Mouse (Mus musculus) cerebellum, adult 9-11 months (tissue): ENCODE data around the gene Dclre1b.
A peak's percentile ranks its signal among the peaks of the same experiment; 100 is the strongest.

Experiments used
- DNase-seq: peaks from one replicate; pipeline ENCODE4 v3.0.0; 2022

Gene Dclre1b

DNA sequence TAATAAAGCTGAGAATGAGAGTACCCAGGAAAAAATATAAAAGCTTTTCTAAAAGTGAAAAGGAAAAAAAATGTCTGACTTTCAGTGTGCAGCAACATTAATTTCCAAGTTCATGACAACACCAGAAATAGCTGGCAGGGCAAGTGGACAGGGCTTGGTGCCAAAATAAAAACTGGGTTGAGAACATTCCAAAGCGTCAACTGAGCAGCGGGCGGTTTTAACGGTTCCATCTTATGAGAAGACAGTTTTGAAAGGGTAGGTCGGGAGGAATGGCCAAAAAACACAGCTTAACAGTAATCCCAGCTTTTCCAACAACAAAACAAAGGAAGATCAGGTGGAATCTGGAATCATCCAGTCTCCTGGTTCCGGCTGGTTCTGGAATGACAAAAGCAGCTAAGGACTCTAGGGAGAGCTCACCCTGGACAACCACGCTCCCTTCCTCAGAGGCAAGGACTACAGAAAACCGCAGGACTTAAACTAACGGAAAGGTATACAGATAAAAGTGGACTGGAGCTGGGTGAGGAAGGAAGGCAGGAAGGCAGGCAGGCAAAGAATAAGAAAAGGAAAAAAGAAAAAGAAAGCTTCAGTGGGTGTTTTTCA, 37.6 kb downstream of the Dclre1b start:
- peak; percentile 88 for DNase-seq

DNA sequence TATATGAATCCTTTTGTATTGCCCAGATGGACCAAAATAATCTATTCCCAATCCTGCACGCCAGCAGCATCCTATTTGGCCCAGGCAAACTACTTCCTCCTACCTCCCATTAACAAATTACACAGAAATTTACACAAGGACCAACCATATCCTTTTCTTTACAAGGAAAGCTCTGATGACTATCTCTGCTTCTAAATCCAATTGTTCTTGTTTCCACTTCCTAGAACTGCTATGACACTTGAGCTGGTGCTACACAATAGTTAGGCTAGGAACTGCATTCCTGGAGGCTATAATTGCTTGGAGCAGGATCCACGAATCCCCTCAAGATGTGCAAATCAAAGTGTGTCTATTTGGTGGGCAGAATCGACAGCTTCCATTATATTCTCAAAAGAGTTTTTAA, 42.5 kb downstream of the Dclre1b start:
- no peak for DNase-seq

DNA sequence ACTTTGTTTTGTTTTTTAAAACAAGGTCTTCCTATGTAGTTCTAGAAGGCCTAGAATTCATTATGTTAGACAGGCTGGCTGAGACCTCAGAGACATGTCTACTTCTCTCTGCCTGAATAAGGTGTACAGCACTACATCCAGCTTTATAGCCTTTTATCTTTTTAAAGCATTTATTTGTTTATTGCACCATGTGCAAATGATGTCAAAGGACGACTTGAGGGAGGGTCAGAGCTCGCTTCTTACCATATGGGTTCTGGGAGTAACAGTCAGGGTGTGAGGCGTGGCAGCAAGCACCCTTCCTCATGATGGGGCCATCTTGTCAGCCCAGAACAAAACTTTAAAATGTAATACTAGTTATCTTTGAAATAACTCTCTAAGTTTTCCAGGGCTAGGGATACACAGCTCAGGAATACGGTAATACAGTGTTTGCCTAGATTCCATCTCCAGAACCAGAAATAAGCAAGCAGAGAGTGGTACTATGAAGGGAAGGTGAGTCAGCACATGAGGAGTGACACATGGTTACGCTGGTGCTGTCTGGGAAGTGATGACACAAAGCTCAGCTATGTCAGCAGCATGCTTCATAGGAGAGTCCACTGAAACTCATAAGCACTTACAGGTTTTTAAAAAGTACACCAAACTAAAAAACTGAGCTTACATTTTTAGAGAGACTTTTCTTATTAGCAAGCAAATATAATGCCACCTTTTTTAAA, 49.8 kb downstream of the Dclre1b start:
- DNase-seq = no peak

DNA sequence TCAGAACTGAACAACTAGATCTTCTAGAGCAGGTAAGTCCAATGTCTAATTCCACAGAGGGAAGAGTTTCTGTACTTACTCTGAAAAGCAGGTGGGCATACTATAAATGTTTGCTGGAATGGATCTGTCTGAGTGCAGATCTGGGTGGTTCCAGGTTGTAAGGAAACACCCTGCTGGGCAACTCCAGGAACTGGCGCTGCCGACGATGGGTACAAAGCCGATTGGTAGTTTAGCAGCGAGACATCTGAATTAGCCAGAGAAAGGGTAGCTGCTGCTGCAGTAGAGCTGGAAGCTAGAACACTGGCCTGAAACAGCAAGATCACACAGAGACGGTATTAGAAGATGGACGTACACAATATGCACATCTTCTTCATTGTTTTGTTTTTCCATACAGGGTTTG, 50.8 kb downstream of the Dclre1b start:
- DNase-seq = no peak

DNA sequence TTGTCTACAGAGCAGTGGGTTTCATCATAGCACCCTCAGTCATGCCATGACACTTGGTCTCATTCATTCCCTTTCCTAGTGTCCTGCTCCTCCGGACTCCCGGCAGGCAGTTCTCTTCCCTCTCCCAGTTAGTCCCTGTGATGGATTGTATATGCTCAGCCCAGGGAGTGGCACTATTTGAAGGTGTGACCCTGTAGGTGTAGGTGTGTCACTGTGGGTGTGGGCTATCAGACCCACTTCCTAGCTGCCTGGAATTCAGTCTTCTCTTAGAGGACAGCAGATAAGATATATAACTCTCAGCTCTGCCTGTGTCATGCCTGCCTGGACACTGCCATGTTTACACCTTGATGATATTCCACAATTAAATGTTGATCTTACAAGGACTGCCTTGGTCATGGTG, 52.3 kb downstream of the Dclre1b start:
- no peak for DNase-seq

DNA sequence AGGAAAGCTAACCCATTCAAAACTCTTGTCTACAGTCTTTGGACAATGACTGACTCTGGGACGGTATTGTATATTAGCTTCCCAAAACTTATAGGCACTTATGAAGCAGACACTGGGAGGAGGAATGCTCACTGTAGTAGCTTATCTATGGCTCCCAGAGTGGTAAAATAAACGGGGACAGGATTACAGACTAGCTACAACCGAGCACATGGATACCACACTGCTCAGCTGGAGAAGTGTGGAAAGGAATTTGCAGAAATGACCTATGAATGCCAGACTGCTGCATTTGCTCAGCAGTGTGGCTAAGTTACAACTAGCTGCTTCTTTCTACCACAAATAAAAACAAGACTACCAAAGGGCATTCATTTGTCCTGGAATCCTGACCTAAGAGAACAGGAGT, 53.9 kb downstream of the Dclre1b start:
- no peak for DNase-seq

DNA sequence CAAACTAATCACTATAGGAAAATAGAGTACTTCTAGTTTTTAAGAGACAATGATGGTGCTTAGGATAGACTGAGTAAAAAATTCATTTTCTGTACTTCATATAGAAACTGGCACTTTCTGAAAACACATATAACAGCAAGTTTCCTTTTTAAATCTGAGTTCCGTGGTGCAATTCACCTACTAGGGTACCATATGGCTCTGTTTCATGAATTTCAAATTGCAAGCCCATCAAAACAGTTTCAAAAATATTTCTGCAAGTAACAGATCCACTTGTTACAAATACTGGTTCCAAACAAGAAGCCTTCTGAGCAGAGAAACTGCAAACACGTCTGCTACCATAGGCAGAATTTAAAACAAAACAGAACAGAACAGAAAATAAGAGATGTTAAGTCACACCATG, 57.7 kb downstream of the Dclre1b start:
- DNase-seq = no peak
